Mouse (Mus musculus): ENCODE results near the gene Sf3a3. TPM values are rescaled to one million over a fixed set of nuclear protein-coding genes. Genes with fewer than 3 reads are reported as not detected.

The Sf3a3 gene
- total RNA-seq, 2 experiments from 2014 or later: 10.1 to 12.8 TPM

DNA sequence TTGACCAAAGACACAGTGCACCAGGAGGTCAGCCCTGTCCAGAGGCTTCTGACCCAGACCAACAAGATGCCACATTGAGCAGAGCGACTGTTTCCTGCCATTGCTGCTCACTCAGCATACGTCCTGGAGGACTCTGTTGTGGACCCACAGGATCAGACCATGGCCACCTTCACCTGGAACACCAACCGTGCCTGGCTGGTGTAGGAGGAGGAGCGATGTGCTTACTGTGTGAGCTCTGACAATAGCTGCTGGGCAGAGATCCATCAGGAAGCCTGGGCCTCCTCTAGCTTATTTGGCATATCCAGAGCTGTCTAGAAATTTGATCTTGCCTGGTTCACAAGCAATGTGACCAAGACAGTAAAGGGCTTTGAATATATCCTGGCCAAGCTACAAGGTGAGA lies 4.5 kb downstream of the Sf3a3 start:
- DNase-seq: no peak
- intact Hi-C loops (cut with DNase I): loop anchor here (5.0 kb wide), 2 partner anchors 83 to 128 kb away; partner anchors contain the start of gene Mtf1

DNA sequence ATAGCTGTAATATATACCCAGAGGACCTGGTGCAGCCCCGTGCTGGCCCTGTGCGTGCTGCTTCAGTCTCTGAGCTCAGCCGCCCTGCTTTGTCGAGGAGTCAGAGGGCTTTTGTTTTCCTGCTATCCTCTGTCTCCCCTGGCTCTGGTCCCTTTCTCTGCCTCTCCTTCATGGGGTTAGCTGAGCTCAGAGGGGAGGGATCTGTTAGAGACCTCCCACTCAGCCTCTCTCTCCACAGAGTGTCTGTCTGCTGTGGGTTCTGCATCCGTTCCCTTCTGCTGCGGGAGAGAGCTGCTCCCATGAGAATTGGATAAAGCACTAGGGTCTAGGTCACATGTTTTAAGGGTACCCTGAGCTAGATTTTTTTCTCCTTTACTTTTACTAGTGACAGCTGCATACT lies 11.5 kb downstream of the Sf3a3 start:
- intact Hi-C loops (cut with DNase I): no loop called here
- no peak for DNase-seq

DNA sequence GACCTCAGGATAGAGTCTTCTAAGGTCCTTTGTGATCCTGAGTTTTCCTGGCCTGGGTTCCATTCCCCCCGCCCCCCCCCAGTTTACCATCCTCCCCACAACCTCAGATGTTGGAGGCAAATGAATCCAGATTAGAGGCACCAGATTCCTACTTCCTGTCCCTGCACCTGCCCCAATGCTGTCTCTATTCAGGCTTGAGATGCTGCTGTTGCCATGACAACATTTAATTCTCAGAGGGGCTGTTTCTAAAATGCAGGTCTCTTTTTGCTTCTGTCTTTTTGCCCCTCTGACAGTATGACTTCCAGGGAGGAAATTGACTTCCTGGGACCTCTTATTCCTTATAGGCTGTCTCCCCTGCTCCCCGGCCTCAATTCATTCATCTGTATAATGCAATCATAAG lies 22.4 kb downstream of the Sf3a3 start:
- intact Hi-C loops (cut with DNase I): no loop called here
- no peak for DNase-seq

DNA sequence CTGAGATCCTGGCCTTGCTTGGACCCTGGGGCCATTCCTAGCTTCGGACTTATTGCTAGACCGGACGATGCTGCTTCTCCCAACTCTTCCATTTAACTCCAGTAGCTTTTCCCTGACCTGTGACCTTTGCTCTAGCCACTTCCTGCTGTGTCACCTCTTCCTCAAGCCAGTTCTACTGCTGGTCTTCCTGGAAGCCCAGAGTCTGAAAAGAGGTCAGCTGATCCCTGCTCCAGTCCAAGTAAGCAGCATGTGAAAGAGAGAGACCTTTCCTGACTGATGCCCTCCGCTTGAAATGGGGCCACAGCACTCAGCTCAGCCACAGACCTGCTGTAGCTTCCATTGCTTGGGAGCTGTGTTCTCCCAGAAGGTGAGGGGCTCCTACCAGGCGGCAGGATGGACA lies 22.9 kb downstream of the Sf3a3 start:
- intact Hi-C loops (cut with DNase I): no loop called here
- DNase-seq: no peak

DNA sequence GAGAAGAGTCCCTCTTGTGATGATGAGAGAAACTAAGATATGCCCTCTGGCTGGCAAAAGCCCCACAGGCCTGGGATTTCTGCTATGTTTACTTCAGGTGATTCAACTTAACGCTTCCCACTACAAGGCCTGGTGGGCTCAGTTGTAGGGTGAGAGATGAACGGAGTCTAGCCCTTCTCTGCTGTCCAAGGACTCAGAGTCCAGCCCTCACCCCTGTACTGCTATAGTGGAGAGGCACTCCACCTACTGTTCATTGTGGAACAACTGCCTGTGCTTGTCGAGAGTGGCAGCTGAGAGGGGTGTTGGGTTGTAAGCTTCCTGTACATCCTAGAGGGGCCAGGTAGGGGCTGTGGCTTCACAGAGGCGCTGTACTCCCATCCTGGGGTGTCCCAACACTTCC lies 23.4 kb downstream of the Sf3a3 start:
- intact Hi-C loops (cut with DNase I): no loop called here
- no peak for DNase-seq

DNA sequence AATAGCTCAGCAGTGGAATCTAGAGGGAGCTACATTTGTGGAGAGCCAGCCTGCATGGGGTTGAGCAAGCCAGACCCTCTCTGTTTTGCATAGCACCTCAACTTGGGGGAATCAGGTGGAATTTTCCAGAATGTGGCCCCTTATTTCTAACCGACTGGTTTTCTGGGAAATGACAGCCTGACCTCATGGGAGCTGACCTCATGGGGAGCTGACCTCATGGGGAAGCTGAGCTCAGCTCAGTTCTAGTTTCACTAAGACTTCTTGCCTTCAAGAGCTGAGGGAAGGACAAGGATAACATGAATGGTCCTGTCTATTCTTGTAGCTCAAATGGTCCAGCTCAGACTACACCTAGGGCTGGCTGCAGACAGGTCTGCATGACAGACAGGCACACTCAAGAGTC lies 24.2 kb downstream of the Sf3a3 start:
- intact Hi-C loops (cut with DNase I): no loop called here
- no peak for DNase-seq

DNA sequence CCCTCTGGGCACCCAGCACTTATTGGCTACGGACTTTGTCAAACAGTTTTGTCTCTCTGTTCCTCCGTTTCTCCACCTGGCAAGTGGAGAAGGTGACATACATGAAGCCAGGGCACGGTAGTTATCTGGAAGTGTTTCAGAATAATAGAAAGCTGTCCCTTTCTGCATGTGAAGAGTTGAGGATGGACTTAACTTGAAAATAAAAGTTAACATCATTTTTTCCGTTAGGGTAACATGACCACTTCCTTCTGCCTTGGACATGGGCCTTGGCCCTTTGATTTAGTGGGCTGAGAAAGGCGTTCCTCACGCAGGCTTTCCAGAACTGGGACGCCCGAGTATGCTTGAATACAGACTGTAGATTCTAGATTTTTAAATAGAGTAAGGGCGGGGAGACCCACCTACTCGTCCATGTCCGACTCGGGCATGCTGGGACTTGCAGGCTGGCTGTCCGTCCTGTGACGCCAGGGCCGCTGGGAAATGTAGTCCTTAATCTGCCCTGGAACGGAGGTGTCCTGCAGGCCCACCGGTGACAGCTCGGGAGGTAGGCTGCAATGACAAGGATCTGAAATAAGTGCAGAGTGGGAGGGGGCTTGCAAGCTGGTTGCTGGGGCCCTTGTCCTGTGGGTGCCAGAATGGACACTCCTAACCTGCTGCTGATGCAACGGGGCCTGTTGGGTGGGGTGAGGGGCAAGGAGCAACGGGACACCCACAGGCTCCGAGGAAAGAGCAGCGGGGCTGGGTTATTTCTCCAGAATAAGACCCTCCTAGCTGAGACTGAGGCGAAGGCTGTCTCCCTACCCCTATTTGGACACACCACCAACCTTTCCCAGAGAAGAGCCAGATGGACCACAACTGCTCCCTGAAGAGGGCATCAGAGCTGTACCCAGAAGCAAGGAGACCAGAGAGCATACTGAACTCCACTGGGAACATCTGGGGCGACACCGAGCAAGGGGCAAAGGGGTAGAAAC lies 27.1 kb downstream of the Sf3a3 start, which contains the start of gene Inpp5b:
Gene Inpp5b (plus strand): TSS at position 475 of the 968 bp plus-strand sequence.
- DNase-seq: peak; percentile 72 to 79
- intact Hi-C loops (cut with DNase I): no loop called here

DNA sequence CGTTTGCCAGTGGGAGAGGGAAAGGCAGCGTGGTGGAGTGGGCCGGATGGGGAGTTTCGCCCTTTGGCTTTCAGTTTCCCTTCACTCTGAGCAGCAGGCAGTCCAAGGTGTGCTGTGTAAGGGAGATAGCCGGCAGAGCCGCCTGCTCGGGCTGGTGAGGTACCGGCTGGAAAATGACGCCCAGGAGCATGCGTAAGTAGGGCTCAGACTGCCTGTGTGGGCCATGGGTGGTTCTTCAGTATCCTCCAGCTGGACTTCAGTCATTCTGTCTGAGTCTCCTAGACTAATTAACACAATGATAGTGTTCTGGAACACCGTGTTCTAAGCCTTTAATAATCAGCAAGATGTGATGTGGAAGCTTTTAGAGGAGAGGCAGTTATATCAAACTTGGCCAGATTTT lies 28.3 kb downstream of the Sf3a3 start:
- intact Hi-C loops (cut with DNase I): no loop called here
- no peak for DNase-seq

DNA sequence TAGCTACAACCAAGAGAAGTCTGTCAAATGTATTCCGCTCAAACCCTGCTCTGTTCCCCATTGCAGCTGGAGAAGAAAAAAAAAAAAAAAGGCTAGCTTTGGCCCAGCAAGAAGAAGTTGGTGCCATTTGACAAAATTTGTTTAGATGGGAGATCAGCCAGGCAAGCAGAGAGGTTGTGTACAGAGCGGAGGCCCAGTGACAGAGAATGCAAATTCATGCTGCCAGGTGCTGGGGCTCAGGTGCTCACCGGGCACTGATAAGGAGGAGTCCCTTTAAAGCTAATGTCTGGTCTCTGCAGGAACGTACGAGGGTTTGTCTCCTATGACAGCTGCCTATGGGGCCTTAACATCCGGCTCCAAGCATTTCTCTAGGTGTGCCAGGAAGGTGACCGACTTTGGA lies 32.0 kb downstream of the Sf3a3 start:
- no peak for DNase-seq
- intact Hi-C loops (cut with DNase I): no loop called here

DNA sequence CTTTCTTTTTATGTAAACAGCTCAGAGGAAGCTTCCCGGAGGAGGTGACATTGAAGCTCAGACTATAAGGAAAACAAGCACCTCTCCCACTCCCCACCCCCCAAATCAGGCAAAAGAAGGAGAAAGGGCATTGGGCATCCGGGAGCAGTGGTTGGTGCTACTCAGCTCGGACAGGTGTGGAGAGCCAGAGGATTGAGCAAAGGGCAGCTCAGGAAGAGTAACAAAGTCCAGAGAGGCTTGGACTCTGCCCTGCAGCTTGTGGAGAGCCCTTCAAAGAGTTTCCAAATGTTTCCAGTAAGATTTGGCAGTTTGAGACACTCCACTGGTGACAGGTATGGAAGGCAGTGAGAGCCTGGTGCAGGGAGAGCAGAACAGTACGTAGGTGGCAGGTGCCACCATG lies 33.3 kb downstream of the Sf3a3 start:
- no peak for DNase-seq
- intact Hi-C loops (cut with DNase I): no loop called here

DNA sequence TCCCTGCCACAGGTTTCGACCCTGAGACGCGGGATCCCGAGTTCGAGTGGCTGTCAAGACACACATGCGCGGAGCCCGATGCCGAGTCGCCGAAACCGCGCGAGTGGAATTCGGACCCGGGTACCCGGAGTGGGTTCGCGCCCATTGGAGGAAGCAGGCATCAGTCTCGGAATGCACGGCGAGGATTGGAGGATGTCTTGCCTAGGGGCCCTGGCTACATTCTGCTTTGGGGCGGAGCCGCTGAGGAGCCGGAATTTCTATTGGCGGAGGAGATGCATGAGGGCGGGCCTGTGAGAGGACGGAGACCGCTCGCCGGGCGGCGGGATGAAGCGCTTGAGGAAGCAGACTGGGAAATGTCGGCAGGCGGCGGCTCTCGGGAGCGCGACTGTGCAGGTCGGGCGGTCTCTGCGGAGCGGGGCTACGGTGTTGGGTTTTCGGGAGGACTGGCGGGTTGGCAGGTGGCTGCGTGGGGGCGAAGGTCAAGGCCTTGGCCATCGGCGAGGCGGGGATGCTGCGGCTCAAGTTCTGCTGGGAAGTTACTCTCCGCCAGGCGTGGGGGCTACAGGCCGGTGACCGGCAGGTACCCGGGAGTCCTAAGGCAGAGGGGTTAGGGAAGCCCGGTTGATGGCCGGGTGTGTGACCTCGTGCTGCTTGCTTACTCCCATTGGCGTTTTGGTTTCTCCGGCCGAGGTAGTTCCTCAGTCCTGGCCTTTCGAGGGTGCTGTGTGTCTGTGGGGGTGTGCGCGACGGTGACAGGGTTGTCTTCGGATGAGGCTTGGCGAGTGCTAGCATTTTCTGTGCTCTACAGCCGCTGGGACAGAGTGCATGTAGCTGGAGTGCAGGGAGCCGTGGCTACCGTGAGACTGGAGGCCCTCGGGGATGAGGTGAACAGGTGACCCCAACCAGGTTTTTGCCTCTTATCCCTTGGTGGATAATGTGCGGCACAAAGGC lies 37.0 kb downstream of the Sf3a3 start:
- intact Hi-C loops (cut with DNase I): loop anchor here (5.0 kb wide), 1 partner anchor 51 kb away; the partner anchor contains the start of gene Mtf1
- peak; percentile 96 to 98 for DNase-seq

DNA sequence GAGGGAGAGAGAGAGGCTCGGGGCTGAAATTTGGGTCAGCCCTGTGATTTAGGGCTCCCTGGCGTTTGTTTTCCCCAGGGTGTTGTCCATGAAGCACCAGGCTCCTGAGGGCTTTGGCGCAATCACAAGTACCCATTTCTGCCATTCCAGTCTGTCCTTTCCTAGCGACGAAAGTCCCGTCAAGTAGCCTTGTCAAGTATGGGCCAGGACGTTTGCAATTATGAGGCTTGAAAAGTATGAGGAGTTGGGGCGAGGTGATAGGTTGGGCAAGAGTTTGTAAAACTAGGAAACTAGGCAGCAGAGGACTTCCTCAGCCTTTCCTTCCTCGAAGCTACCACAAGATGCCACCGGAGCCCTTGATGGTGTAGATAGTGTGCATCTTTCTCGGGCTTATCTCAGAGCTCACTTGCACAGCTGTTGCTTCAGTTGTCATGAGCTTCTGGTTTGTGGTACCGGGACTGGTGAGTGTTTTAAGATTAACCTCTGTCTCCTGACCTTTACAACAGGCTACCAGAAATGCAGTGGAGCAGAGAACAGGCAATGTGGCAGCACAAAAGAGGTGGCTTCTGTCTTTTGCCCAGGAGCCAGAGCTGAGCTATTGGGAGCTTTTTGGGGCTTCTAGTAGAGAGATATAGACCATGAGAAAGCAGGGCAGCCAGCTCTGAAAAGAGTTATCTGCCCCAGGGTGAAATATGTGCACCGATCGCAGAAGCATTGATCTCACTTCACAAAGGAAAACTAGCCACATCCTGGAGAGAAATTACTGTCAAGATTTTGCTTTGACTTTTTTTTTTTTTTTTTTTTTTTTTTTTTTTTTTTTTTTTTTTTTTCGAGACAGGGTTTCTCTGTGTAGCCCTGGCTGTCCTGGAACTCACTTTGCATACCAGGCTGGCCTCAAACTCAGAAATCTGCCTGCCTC lies 38.0 kb downstream of the Sf3a3 start:
- intact Hi-C loops (cut with DNase I): loop anchor here (5.0 kb wide), 1 partner anchor 50 kb away; the partner anchor contains the start of gene Mtf1
- no peak for DNase-seq

DNA sequence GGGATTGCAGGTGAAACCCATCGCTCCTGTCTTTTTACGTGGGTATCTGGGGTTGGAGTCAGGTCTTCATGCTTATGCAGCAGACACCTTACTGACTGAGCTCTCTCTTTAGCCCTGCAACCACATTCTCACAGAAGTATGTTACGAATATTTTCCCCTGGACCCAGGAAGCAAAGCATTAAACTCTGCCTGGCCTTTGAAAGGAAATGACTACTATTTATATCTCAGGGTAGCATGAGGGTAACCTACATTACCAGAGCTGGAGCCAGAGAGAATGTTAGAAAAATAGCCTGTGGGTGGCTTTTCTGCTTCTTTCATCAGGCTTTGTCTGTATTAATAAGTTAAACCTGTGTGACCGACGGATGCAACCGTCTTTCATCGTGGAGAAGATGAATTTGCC lies 41.0 kb downstream of the Sf3a3 start:
- intact Hi-C loops (cut with DNase I): no loop called here
- DNase-seq: no peak

DNA sequence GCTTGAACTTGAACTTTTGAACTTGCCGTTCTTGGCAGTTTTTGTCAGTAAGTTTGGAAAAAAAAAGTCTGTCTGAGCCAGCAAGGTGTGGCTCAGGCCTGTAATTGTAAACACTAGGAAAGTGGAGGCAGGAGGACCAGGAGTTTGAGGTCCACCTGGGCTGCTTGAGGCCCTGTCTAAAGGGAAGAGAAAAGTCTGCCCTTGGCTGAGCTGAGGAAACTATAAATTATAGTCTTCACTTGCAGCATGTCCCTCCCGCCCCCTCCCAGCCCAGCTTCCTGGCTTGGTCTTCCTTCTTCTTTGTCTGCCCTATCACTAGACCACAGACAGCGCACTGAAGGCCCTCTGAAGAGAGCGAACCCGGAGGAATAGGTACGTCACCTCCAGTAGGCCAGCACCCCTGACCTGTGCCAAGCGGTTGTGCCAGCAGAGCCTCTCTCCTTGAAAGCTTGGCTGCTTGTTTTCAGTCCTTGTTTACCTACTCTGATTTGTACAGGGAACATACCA lies 44.8 kb downstream of the Sf3a3 start:
- no peak for DNase-seq
- intact Hi-C loops (cut with DNase I): no loop called here

DNA sequence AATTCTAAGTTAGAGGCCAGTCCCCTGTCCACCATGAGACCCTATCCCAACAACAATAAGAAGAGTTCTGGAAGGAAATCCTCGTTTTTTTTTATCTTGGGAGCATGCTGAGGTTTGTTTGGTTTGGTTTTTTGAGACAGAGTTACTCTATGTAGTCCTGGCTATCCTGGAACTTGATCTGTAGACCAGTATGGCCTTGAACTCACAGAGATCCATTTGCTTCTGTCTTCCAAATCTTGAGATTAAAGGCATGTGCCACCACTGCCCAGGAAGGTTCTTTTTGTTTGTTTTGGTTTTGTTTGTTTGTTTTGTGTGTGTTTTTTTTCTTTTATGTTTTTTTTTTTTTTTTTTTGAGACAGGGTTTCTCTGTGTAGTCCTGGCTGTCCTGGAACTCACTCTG lies 46.6 kb downstream of the Sf3a3 start:
- intact Hi-C loops (cut with DNase I): no loop called here
- DNase-seq: no peak

DNA sequence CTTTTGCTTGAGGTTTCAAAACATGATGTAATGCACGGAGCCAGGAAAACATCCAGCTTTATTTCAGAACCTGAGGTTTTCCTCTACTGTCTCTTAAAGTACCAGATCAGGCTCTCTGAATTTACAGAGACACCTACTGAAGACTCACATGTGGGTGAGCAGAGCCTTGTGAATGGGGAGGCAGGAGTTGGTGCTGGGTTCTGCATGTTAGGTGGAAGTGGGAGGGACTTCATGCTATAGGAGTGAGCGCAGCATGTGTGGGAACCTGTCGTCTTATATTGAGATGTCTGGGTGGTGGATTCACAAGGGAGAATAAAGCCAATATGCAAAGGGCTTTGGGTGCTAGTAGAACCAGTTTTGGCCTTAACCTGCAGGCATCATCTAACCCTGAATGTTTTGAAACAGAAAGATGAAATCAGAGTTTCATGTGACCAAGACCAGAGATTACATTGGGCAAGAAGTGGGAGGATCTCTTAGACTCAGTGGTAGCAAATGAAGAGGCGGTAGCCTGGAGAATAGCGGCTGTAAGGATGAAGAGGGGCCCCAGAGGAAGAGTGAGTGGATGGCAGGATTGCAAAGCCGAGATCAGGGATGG lies 48.4 kb downstream of the Sf3a3 start:
- intact Hi-C loops (cut with DNase I): no loop called here
- no peak for DNase-seq

DNA sequence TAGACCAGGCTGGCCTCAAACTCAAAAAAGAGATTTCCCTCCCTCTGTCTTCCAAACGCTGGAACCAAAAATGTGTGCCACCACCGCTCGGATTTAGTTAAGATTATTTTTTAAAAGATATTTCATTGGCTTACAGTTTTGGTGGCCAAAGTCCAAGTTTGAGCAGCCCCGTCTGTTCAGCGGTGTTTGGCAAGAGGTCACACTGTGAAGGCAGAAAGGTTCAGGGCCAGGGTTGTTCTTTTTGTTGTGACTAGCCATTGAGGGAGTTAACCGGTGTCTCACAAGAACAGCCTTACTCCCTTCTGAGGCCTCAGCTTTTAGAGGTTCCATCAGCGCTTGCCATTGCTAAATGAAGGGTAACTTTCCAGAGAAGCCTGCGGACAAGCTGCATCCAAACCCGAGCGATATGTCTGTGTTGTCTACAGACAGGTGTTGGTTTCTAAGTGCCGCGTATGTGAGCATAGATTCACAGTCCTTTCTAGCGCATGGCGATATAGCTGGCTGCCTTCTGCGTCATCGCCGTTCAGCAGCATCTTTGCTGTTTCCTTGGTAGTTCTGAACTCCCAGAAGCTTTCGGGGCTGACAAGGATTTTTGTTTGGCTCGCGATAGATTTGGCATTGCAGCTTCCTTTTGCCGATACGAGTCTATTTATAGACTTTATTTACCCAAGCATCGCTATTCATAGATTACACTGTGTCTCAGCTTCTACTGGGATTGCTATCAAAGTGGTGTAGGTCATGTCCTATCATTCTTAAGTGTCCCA lies 51.4 kb downstream of the Sf3a3 start:
- intact Hi-C loops (cut with DNase I): no loop called here
- DNase-seq: no peak

DNA sequence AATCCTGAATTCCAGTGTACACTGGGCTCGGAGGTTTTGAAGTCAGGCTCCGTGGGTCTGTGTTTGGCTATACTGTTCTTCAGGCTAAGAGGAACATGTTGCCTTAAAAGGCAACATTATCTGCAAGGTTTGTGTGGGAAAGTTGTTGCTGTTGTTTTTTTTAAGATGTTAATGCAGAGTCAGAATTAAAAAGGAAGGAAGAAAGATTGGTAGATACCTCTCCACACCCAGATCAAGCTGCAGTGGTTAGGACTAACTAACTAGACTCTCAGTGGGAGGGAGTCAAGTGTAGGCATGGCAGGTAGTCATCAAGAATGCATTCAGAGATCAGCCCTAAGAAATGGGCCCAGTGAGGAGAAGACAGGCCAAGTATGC lies 52.0 kb downstream of the Sf3a3 start:
- DNase-seq: no peak

More for the DNA sequence above, 52.0 kb downstream of the Sf3a3 start:
- intact Hi-C loops (cut with DNase I): no loop called here
